Mouse (Mus musculus) heart, postnatal 0 days (tissue): ENCODE data around the gene Bzw2. TPM values are rescaled to one million over a fixed set of nuclear protein-coding genes. Genes with fewer than 3 reads are reported as not detected.

ENCODE experiments used
- ATAC-seq: fragments of 200-750 bp; cut with Nextera tagmentation; 2 replicates; pipeline ENCODE4 v1.8.0; 2017; ENCODE audit warnings: low read depth, moderate number of reproducible peaks, moderate library complexity; ENCODE audit not compliant: insufficient read depth
- DNase-seq: peaks from one replicate; pipeline ENCODE4 v3.0.0-alpha.2; 2016; ENCODE audit warnings: low spot score
- H3K27ac ChIP-seq: fragments of 300-500 bp; sonication (generic); 2 replicates; pipeline ENCODE4 v1.5.1; 2014; ENCODE audit warnings: low read depth, mild to moderate bottlenecking
- H3K27me3 ChIP-seq: fragments of 300-500 bp; sonication (generic); 2 replicates; pipeline ENCODE4 v1.6.1; 2014; ENCODE audit warnings: low read length, mixed read lengths; ENCODE audit not compliant: control insufficient read depth, insufficient read depth
- H3K36me3 ChIP-seq: fragments of 300-500 bp; sonication (generic); replicated peaks from 2 replicates; pipeline ENCODE4 v1.6.1; 2014; ENCODE audit warnings: low read length, mixed read lengths; ENCODE audit not compliant: control insufficient read depth, insufficient read depth
- H3K4me1 ChIP-seq: fragments of 300-500 bp; sonication (generic); 2 replicates; pipeline ENCODE4 v1.6.1; 2014; ENCODE audit warnings: antibody characterized with exemption; ENCODE audit not compliant: control insufficient read depth, insufficient read depth
- H3K4me2 ChIP-seq: fragments of 300-500 bp; sonication (generic); 2 replicates; pipeline ENCODE4 v1.6.1; 2014; ENCODE audit warnings: low read depth, mild to moderate bottlenecking, low read length, moderate library complexity
- H3K4me3 ChIP-seq: fragments of 300-500 bp; sonication (generic); 2 replicates; pipeline ENCODE4 v1.5.1; 2014; ENCODE audit warnings: low read depth, low read length
- H3K9ac ChIP-seq: fragments of 300-500 bp; sonication (generic); replicated peaks from 2 replicates; pipeline ENCODE4 v1.6.1; 2014; ENCODE audit warnings: low read depth, low read length, mixed read lengths
- H3K9me3 ChIP-seq: fragments of 300-500 bp; sonication (generic); replicated peaks from 2 replicates; pipeline ENCODE4 v1.6.1; 2016; ENCODE audit warnings: low read length; ENCODE audit not compliant: control insufficient read depth
- CTCF ChIP-seq: IDR thresholded peaks from 2 replicates; pipeline ENCODE4 v1.5.1; 2016; ENCODE audit warnings: antibody characterized with exemption, control low read depth, low read depth
- EP300 ChIP-seq: IDR thresholded peaks from 2 replicates; pipeline ENCODE4 v1.6.1; 2016; ENCODE audit warnings: antibody characterized with exemption, low read depth
- WGBS: fragments of 180-500 bp; shearing (Covaris S2); extraction: QIAGEN DNeasy Blood & Tissue Kit; methylation state at CpG from one replicate; pipeline ENCODE4 v1.1.7; 2014; 5-methylcytosine and 5-hydroxymethylcytosine counted together
- polyA plus RNA-seq: library from polyadenylated mRNA; unstranded; fragments of >200 nt; fragmentation: Nextera tagmentation; extraction: Ambion mirVana; gene quantifications from 2 replicates; pipeline ENCODE4 v1.2.1, GENCODE M21; 2015
- total RNA-seq: library from RNA; depleted of rRNA; stranded (reverse); fragments of >200 nt; gene quantifications from 2 replicates; pipeline ENCODE4 v1.2.3, GENCODE M21; 2014; ENCODE audit warnings: low replicate concordance

Gene Bzw2
- total and polyA plus RNA-seq, 2 experiments from 2014 or later, result 151 to 189 TPM

- H3K27ac ChIP-seq, result no peak overlapping the region
- H3K9me3 ChIP-seq, result no peaks in the 10 kb centered on the region
- no peaks in the 10 kb centered on the region for H3K27me3 ChIP-seq
- H3K4me1 ChIP-seq, result no peaks in the 10 kb centered on the region
- TF ChIP-seq CTCF (0 out of 2 replicates have a peak, but pooled peaks have one; percentile 14), EP300 (no peak)
- H3K4me3 ChIP-seq, result no peak overlapping the region
- no peak overlapping the region for H3K4me2 ChIP-seq
- DNase-seq (no peak), ATAC-seq (no peak)
- peaks cover 72% of the 10 kb centered on the region for H3K36me3 ChIP-seq
- WGBS, result 95% methylated on average over 5 of the region's 5 CpGs
- H3K9ac ChIP-seq, result no peak overlapping the region
These were observed 49.4 kb downstream of the Bzw2 start for GRCm38 (mm10) chr12:36108442-36108841.

- no peak for DNase-seq
- Histone ChIP-seq H3K4me1 (no peaks in the 10 kb centered on the region), H3K27ac (no peak overlapping the region), H3K9me3 (no peaks in the 10 kb centered on the region), H3K4me2 (no peak overlapping the region), H3K36me3 (peaks cover 52% of the 10 kb centered on the region), H3K27me3 (no peaks in the 10 kb centered on the region), H3K4me3 (no peak overlapping the region), H3K9ac (no peak overlapping the region)
- ATAC-seq, result no peak
- no peak for TF ChIP-seq CTCF
- WGBS, result 90% methylated on average over 4 of the region's 4 CpGs
These were observed 54.3 kb downstream of the Bzw2 start for GRCm38 (mm10) chr12:36103592-36103910.

GRCm38 (mm10) chr12:36102733-36103591 lies 54.9 kb downstream of the Bzw2 start:
- Histone ChIP-seq H3K4me1 (no peaks in the 10 kb centered on the region), H3K27ac (no peak overlapping the region), H3K9ac (no peak overlapping the region), H3K4me3 (no peak overlapping the region), H3K27me3 (no peaks in the 10 kb centered on the region), H3K4me2 (no peak overlapping the region), H3K36me3 (peaks cover 51% of the 10 kb centered on the region), H3K9me3 (no peaks in the 10 kb centered on the region)
- TF ChIP-seq EP300 (no peak), CTCF (no peak)
- 94% methylated on average over 8 of the region's 8 CpGs for WGBS
- ATAC-seq, result no peak
- DNase-seq, result no peak

- Histone ChIP-seq H3K4me1 (no peaks in the 10 kb centered on the region), H3K27ac (no peak overlapping the region), H3K4me2 (no peak overlapping the region), H3K36me3 (peaks cover 64% of the 10 kb centered on the region), H3K9ac (no peak overlapping the region), H3K9me3 (no peaks in the 10 kb centered on the region), H3K4me3 (no peak overlapping the region), H3K27me3 (no peaks in the 10 kb centered on the region)
- no peak for DNase-seq
- no peak for ATAC-seq
- WGBS, result 83% methylated on average over 7 of the region's 7 CpGs
- TF ChIP-seq EP300 (no peak), CTCF (no peak)
These were observed 62.5 kb downstream of the Bzw2 start for GRCm38 (mm10) chr12:36095371-36095880.

- TF ChIP-seq CTCF (no peak), EP300 (no peak)
- 67% methylated on average over 8 of the region's 8 CpGs for WGBS
- no peak for ATAC-seq
- no peak for DNase-seq
- Histone ChIP-seq H3K4me1 (no peaks in the 10 kb centered on the region), H3K36me3 (peaks cover 56% of the 10 kb centered on the region), H3K9ac (no peak overlapping the region), H3K27ac (no peak overlapping the region), H3K4me2 (no peak overlapping the region), H3K4me3 (no peak overlapping the region), H3K9me3 (no peaks in the 10 kb centered on the region), H3K27me3 (no peaks in the 10 kb centered on the region)
These were observed 64.7 kb downstream of the Bzw2 start for GRCm38 (mm10) chr12:36093081-36093670.
